Mouse (Mus musculus): ENCODE results near the gene Pjvk. TPM values are rescaled to one million over a fixed set of nuclear protein-coding genes. Genes with fewer than 3 reads are reported as not detected.
"Not testable (repeated sequence)": the region's sequence is repeated elsewhere in the genome, so short reads cannot be mapped to it uniquely, and the experiment has no call there.

Gene Pjvk
- total RNA-seq (2021), result 1 to 10 TPM in 1 of 2 experiments, under 1 TPM in 1; 0.64 to 1.7 TPM
- long read RNA-seq, experiment 1, partial matches to known transcripts, result 0 of 1 reads
- long read RNA-seq, experiment 1, other reads (novel, unspliced or antisense), result 0 of 1 reads
- long read RNA-seq, experiment 2, result 0 reads

DNA sequence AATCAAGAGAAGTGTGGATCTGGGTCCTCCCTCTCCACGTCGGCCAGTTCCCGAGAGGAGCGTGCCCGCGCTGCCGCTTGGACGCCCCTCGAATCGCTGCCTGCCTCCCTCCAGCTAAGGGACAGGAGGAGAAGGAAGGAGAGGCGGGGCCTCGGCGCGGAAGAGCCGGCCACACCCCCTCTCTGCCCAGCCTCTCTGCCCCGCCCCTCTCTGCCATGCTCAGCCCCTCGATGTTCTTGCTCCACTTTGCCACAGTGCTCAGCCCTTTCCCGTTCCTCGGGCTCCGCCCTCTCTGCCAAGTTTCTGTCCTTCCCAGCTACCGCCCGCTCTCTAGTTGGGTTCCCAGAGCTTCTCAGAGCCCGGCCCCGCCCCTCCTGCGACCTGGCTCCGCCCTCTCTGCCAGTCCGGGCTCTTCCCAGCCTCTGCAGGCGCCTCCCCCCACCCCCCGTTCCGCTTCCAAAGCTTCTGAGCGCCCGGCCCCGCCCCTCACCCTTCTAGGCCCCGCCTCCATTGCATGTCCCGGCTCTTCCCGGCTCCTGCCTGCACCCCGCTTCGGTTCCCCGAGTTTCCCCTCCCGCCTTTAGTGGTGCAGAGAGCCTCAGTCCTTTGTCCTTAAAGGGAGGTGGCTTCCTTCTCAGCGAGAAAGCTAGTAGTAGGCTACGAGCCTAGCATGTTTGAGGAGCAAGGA, at the start of gene Pjvk, which contains the start of gene Prkra:
Gene Pjvk, plus strand, starts transcription at position 594 of the 688 bp plus-strand sequence.
Gene Prkra, minus strand, starts transcription at position 133 of the 688 bp plus-strand sequence.
- DNase-seq (ENCODE audit: low spot score in 2 of 2), result peak; percentile 95

DNA sequence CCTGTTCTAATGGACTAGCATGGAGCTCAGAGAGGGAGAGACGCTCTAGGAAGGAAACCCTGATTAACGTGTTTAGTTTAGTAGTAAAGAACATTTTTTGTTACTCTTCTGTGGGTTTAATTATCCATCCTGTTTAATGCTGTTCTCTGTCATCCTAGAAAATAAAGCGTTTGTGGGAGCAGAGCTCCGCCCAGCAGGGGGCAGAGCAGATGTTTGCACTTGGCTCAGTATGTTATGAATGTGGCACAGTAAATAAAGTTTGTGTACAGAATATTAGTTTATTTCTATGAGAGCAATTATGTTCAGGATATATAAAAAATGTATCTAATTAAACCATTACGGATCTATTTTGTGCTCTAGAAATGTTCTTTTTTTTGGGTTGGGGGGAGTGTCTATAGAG, 49.1 kb upstream of the Pjvk start:
- no peak for DNase-seq (ENCODE audit: low spot score in 2 of 2)

DNA sequence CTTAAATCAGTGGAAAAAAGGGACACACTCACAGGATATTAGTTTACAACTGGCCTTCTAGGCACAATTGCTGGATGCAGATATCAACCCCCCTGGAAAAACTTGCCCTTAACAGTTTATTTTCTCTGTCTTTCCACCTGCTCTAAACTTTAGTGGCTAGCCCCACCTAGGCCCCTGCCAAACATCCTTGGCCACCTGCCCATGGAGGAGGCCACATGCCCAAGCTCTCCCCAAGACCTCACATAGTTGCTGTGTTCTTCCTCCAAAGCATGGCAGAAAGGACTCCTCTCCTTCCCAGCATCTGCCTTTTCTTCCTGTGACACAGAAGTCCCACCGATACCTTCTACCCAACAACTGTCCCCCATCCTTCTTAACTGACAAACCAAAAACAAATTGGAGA, 46.0 kb upstream of the Pjvk start:
- no peak for DNase-seq (ENCODE audit: low spot score in 2 of 2)

DNA sequence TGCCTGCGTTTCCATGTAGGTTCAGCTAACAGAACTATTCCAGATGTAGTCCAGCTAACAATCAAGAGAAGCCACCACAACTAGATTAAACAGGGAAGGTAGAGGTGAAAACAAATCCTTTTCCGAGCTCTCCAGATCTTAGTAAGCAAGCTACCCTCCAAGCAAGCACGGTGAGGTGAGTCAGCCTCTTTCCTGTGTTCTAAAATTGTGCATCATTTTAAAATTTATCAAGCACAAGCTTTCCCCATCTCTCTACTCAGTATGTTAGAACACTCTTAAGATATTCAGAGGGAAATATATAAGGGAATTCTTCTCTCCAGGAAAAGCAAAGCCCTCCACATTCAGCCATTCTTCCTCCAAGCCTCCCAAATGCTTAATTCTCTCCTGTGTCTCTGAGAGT, 41.6 kb upstream of the Pjvk start:
- DNase-seq (ENCODE audit: low spot score in 2 of 2), result no peak

DNA sequence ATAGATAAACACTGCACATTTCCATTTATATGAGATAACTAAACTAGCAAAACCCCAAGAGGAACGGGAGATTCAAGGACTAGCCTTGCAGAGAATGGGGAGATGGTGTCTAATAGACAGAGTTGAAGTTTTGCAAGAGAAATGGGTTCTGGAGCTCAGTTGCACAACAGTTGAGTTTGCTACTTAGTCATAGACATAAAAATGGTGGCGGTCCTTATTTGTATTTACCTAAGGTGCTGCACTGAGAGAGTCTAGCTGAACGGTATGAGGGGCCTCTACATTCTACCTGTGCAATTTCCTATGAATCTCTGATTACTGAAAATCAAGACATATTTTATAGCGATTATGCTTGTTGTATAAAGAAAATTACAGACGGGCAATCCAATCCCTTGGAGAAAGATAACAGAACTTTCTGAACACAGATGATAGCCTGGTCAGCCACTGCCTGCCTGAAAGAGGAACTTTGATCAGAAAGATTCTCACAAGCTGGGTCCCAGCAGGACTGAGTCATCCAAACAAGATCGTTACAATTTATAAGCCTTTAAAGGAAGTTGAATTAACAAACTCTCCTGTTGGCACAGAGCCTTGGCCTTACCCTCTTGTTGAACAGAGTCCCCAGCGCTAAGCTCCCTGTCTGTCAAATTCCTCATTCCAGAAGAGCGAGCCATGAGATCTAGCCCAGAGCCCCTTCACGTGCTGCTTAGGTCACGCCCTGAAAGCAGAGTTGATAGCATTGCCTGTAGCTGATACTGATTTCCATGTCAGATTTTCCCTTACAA, 37.8 kb upstream of the Pjvk start:
- no peak for DNase-seq (ENCODE audit: low spot score in 2 of 2)

DNA sequence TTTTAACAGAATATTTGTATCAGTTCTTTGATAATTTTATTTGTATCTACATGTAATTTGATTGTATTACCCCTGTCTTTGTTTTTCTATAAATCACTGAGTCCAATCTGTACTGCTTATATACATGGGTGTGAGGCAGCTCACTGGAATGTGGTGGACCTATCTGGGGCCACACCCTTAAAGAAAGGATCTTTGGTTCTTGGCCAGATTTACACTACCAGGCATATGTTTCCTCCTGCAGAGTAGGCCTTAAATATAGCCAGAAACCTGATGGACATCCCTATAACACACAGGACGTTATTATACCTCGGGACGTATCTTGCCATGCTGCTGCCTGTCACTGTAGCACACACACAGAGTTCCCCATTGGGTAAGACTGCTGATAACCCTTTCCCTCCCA, 36.3 kb upstream of the Pjvk start:
- no peak for DNase-seq (ENCODE audit: low spot score in 2 of 2)

DNA sequence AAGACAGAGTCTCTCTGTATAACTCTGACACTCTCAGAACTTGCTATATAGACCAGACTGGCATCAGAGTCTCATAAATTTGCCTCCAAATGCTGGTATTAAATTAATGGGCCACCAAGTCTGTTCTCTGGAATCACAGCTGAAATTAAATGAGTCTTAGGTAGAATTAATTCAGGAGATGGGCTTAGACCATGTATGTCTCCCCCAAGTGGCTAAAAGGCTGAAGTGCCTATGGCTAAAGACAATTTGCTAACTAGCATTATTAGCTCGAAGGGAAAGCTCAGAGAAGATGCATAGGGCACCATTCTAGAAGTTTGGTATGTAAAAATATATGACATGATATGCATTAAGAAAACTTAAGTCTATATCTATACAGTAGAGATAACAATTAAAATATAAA, 30.2 kb upstream of the Pjvk start:
- DNase-seq (ENCODE audit: low spot score in 2 of 2), result no peak

DNA sequence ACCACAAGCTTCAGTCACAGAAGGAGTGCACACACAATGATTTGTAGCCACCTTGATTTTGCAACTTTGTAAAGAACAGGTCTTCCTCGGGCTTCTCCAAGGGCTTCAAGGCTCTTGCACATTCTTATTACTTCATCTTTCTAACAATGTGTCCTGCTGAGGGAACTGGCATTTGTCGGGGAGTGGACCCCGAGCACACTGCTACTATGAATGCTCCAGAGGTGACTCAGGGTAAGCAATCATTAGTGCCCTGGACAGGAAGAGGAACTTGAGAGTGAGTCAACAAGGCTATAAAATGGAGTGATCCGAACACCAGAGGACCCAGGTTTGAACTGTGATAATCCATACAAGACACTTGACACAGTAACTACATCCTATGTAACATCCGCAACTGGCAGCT, 28.1 kb upstream of the Pjvk start:
- no peak for DNase-seq (ENCODE audit: low spot score in 2 of 2)

DNA sequence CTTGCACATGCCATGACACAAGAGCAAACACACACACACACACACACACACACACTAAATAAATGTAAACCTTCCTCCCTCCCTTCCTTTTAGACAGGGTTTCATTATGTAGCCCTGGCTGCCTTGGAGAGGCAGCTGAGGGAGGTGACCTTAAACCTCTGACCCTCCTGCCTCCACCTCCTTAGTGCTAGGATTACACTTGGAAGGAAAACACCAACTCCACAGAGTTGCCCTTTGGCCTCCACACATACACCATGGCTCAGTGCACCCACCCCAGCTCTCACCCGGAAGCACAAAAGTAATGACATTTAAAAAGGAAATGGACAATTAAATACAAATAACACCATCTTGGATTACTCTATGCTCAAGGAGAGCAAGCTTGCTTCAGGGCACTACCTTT, 26.6 kb upstream of the Pjvk start:
- DNase-seq (ENCODE audit: low spot score in 2 of 2), result no peak

DNA sequence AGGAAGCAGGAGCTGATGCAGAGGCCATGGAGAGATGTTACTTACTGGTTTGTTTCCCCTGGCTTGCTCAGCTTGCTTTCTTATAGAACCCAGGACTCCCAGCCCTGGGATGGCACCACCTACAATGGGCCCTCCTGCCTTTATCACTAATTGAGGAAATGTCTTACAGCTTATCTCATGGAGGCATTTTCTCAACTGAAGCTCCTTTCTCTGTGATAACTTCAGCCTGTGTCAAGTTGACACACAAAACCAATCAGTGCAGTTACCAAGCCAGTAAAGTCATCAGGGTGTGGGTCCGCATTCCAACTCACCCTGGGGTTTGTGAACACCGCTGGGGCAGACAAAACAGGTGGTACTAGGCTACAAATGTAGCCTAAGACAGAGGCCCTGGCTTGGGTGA, 26.0 kb upstream of the Pjvk start:
- not testable (repeated sequence) for DNase-seq (ENCODE audit: low spot score in 2 of 2)

DNA sequence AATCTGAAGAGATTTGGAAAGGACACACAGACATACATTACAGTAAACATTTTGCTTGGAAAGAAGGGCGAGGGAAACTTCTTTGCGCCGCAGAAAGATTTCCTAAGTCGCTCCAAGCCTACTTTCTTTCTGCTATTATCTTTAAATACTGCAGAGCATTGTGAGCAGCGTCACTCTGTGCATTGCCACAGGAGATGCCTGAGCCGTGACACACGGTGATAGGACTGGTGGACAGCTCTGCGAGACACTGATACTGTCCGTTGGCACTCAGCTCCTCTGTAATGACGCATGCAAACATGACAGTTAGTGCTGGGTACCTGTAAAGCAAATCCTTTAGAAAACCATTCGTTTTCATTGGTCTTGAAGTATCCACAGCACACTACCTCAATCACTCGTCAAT, 18.0 kb upstream of the Pjvk start:
- DNase-seq (ENCODE audit: low spot score in 2 of 2), result no peak

DNA sequence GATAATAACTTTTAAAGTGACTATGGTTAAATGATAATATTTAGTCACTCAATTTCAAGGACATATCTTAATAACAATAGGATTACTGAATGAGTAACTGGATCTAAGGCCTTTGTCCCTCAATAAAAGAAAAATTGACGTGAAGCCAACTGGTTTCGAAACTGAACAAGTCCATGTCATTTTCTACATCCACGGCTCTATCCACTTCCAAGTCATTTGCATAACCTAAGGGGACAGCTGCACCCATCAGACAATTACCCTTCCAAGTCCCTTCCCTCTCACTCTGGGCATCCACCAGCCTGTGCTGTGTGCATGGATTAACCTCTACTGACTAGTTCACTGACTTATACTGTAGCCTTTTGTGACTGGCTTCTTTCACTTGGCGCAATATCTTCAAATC, 16.7 kb upstream of the Pjvk start:
- DNase-seq (ENCODE audit: low spot score in 2 of 2), result no peak

DNA sequence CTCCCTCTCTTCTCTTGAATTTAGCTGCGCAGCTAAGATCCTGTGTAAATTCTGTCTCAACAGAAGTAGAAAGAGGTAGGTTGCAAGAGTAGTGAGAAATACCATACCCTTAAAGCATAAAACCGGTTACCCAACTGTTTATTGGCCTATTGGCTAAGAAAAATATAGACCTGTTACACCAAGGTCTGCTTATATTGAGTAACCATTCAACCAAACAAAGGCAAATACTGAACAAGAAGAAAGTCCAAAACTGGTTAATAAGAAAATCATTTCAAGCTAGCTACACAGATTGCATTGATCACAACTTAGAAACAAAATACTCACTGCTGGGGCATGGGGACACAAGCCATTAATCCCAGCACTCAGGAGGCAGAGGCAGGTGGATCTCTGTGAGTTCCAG, 8.6 kb upstream of the Pjvk start:
- DNase-seq (ENCODE audit: low spot score in 2 of 2), result no peak

DNA sequence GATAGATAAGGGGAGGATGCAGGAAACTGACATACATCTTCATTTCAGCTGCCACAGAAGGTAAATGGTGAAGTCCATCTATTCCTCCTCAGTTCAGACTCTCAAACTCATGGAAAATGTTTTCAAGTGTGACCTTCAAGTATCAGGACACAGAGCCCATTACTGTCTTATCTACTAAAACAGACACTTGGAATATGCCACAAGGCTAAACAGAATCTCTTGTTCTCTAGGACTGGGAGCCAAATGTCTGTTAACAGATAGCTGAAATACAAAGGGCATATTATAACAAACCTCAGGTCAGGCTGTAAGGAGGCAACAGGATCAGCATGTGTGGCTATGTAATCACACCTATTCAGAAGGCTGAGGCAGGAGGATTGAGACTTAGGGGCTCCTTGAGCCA, 4.5 kb upstream of the Pjvk start:
- DNase-seq (ENCODE audit: low spot score in 2 of 2), result no peak

DNA sequence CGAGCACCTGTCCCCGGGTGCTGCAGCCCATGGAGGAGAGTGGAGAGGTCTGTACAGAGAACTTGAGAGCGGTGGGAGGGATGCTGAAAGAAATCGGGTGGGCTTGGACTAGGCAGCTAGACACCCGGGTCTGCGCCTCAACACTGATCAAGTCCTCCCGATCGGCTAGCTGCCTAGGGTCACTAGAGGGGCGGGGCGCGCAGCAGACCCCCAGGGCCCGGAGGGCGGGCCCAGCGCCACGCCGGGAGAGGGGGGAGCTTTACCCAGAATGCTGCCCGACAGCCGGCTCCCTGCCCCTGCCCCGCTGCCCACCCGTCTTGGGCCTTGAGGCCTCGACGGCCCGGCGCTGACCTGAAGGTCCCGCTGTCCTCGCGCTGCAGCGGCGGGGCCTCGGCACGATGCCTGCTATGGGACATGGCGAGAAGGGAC, 821 bp upstream of the Pjvk start:
- no peak for DNase-seq (ENCODE audit: low spot score in 2 of 2)

DNA sequence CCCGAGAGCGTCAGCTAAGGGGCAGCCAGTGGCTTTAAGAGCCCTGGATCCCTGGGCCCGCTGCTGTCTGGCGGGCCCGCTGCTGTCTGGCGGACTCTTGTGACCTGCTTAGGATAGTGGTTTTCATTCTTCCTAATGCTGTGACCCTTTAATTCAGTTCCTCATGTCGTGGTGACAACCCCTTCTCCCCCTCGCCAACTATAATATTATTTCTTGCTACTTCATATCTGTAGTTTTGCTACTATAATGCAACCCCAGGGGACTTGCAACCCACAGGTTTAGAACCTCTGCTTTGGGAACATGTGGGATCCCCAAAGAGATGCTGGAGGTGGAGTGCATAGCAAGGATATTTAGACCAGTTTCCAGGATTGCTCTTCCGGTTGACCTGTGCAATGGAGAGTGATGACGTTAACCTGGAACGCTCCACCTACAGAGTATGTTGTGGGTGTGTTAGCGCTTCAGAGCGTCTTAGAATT, 428 bp downstream of the Pjvk start:
- DNase-seq (ENCODE audit: low spot score in 2 of 2), result no peak

DNA sequence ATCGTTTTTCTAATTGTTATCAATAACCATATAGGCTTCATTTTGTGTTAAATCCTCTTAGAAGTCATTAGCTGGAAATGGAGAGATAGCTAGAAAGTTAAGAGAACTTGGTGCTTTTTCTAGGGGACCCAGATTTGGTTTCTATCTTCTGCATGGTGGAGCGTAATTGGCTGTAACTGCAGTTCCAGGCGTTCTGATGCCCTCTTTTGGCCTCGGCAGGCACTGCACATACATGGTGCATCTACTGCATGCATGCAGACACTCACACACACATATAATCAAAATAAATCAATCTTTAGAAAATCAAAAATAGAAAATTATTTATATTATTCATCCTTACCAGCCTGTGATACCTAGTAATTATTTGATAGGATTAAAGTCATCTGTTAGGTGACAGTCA, 4.8 kb downstream of the Pjvk start:
- no peak for DNase-seq (ENCODE audit: low spot score in 2 of 2)

DNA sequence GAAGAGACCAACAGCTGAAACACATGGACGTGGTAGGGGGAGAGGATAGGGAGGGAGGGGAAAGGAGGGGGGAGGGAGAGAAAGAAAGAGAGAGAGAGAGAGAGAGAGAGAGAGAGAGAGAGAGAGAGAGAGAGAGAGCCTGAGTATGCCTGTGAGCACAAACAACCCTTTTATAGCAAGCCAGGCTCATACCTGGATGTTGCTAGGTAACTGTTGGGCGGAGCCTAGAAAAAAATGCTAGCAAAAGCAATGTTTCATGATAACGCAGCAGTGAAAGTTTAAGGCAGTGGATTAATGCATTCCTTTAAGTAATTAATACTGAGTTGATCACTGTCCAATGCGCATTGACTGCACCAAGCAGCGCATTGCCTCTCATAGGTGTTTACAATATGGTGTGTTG, 6.4 kb downstream of the Pjvk start:
- no peak for DNase-seq (ENCODE audit: low spot score in 2 of 2)

DNA sequence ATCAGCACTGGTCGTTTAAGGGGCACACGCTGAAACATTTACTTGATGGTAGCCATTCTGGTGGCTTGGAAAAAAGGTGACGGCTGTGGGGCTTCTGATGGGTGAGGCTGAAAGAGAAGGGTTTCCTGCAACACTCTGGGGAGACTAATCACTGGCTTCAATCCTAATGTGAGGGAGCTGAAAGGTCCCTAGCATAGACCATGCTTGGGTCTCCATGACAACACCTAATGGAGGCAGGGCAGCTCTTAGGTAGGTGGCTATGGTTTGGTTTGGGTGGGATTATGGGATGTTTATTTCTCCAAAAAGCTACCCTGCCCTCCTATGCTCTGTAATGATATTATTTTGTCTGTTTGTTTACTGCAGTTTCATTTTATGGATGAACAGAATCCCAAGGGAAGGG, 7.2 kb downstream of the Pjvk start:
- DNase-seq (ENCODE audit: low spot score in 2 of 2), result no peak

DNA sequence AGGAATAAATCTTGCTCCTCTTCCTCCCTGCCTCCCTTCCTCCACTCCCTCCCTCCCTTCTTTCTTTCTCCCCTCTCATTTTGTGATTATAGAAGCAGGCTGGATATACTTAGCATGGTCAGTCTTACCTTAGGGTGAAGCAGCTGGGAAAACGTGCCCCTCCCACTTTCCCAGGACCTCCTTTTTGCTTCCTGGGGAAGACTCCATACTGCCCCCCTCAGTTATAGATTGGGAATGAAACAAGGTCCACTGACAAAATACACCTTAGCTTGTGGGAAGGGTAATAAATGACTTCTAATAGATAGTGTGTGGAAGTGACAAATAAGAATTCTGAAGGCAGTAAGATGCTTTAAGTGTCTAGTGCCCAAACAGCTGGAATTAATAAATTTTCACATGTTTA, 7.7 kb downstream of the Pjvk start:
- DNase-seq (ENCODE audit: low spot score in 2 of 2), result no peak

DNA sequence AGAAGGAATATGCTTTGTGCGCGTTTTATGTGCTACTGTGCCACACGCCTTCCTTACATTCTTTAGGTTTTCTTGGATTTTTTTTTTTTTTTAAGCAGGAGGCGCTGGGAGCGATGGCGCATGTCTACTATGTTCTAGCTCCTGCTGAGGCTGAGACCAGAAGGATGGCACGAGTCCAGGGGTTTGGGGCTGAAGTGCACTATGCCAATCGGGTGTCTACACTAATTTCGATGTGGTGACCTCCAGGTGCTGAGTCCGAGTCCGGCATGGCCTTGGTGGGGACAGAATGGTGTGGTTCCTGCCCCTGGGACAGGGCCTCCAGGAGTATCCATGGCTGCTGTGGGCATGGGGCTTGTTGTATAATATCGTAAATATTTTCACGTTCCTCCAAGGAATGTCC, 10.3 kb downstream of the Pjvk start:
- no peak for DNase-seq (ENCODE audit: low spot score in 2 of 2)

DNA sequence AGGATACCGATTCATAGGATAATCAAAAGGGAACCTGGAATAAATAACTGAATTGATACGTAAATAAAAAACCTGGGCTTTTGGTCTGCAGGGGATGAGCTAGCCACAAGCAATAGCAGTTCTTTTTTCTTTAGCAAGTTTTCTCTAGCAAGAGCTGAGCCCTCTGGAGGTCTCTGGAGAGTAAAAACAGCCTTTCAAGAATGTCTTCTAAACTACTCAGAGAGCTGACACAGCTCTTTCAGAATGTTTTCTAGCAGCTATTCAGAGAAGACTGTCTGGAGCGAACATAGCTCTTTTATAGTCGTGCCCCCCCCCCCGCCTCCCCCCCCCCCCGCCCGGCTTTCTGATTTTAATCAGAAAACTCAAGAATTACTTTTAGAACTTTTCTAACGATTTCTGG, 11.1 kb downstream of the Pjvk start:
- no peak for DNase-seq (ENCODE audit: low spot score in 2 of 2)
